Mouse (Mus musculus) naive thymus-derived CD4-positive, alpha-beta T cell, adult 5 months (primary cell): ENCODE results near the gene Pdk2. TPM values are rescaled to one million over a fixed set of nuclear protein-coding genes. Genes with fewer than 3 reads are reported as not detected.

ENCODE experiments used
- polyA plus RNA-seq: library from polyadenylated mRNA; unstranded; fragments of 100-300 nt; shearing (Covaris generic); gene quantifications from one replicate; pipeline ENCODE4 v1.2.1, GENCODE M21; 2017

The Pdk2 gene
- 12.4 TPM for polyA plus RNA-seq

GRCm38 (mm10) chr11:95041139-95041609 lies at the start of gene Pdk2:
Pdk2 (minus strand) TSS chr11:95041354.

DNA sequence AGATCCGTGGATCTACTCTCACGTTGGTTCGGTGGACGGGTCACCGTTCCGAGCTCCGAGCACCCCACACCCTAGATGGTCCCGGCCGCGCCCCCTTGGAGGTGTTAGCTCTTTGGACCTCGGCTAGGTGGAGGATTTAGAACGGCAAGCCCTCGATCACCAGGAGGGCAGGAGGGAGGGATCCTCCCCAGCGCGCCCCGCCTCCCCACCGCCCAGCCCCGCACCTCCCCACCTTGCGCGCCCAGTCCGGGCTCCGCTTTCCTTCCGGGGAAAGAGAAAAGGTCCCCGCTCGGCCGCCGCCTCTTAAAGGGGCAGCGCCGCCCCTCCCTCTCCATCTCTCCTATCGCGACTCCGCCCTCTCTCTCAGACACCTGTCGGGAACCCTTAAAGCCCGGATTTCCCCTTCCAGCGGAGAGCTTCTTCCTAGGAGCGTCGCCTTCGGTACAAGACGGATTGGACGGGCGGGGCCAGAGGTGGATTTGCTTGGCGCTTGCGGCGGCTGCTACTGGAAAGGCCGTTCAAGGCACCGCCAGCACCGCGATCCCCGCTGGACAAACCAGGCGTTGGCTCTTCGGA lies 35.5 kb upstream of the Pdk2 start, which contains the start of gene Itga3:
Itga3 (minus strand) TSS at position 266 of the 576 bp plus-strand sequence.

DNA sequence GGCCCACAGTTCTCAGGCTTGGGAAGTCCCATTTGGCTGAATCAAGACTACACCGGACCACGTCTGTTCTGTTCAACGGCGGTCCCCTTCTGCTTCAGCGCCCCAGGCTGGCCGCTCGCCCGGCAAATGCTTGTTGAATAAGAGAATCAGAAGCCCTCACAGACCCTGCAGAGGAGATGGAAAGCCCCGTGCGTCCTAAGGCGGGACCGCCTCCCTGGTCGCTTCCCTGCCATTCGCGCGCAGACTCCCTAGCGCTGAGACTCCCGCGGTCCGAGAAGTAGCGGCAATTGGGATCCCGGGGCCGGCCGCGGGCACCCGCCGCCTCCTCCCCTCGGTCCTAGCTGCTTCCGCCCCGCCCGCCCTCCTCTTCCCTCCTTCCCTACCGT lies 31.5 kb downstream of the Pdk2 start, which contains the start of gene Samd14:
Samd14 (plus strand) TSS at position 251 of the 386 bp plus-strand sequence.

DNA sequence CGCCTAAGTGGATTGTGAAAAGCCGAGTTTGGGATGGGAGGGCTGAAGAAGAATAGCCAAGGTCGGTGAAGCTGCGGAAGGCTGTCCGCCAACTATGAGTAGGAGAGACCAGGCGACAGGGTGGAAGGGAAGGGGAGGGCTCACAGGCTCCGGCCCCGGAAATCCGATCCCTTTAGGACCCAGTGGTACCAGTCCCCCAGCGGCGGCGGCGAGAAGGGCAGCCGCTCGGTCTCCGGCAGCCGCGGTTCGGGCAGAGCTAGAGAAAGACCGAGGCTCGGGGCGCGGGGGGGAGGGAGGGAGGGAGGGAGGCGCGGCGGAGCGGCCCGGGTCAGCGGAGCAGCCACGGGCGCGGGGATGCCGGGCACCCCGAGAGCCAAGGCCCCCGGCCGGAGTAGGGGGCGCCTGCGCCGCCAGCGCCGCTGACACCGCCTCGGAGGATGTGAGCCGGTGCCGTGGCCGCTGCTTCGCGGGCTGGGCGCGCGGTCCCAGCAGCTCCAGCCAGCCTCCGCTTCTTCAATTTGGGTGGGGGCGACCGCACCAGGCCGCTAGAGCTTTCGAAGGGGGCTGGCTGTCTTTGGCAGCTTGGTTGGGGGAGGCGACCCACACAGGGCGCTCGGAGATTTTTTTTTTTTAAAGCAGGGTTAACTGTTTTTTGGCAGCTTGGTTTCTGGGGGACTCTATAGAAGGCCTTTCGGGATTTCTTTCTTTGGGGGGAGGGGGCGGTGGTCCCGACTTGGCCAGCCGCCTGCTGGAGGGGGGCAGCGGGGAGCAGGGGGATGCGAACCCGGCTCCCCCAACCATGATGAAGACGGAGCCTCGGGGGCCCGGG lies 50.2 kb downstream of the Pdk2 start, which contains the start of gene Ppp1r9b:
Ppp1r9b (plus strand) TSS at position 287 of the 829 bp plus-strand sequence.

Other genes with a start within 250 kb of the Pdk2 start
- gene Col1a1, start 105.1 kb downstream of the Pdk2 start, polyA plus RNA-seq = 0.06 TPM
- not detected for gene Hils1, start 73.8 kb downstream of the Pdk2 start, polyA plus RNA-seq
- not detected for gene Sgca, start 65.0 kb downstream of the Pdk2 start, polyA plus RNA-seq
- gene Ppp1r9b, start 50.3 kb downstream of the Pdk2 start, polyA plus RNA-seq = 7.9 TPM
- not detected for gene Samd14, start 31.5 kb downstream of the Pdk2 start, polyA plus RNA-seq
- gene Itga3, start 35.4 kb upstream of the Pdk2 start, polyA plus RNA-seq = 2.3 TPM
- not detected for gene Dlx3, start 78.8 kb upstream of the Pdk2 start, polyA plus RNA-seq
- not detected for gene Dlx4, start 104.9 kb upstream of the Pdk2 start, polyA plus RNA-seq
- not detected for gene Tac4, start 220.2 kb upstream of the Pdk2 start, polyA plus RNA-seq